Mouse (Mus musculus): ENCODE data around the gene Gria4.
A peak's percentile ranks its signal among the peaks of the same experiment; 100 is the strongest.
"Not testable (repeated sequence)": the region's sequence is repeated elsewhere in the genome, so short reads cannot be mapped to it uniquely, and the experiment has no call there.

Gria4 gene

DNA sequence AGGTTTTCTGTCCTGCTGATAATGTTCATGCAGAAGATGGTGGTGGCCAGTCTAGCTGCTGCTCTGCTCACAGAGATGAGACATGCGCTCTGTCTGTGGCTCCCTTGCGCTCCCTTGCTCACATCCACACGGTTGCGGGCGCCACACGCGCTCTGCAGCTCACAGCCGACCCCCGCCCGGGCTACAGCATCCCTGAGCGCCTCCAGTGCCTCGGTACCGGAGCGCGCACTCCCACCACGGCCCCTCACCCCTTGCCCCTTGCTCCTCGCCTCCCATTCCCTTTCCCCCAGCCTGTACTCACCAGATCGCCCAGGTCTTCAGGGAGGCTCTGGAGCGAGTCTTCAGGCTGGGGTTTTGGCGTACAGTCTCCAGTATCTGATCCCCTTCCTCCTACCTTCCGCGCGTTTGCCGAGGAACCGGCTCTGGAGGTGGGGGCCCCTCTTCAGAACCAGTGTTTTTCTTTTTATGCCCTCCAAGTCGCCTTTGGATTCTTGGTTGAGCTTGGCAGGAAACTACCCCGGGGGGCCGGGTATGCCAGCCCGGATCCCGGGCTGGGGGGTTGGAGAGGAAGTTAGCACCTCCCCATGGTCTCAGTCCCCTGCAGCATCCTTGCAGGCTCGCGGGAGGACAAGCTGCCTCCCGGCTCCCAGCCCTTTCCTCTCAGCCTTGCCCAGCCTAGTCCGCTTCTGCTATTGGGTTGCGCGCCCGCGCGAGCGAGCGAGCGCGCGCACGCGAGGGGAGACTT, at the start of gene Gria4:
Gene Gria4, minus strand, starts transcription at position 691 of the 745 bp plus-strand sequence.
- DNase-seq, result peak; percentile 78

DNA sequence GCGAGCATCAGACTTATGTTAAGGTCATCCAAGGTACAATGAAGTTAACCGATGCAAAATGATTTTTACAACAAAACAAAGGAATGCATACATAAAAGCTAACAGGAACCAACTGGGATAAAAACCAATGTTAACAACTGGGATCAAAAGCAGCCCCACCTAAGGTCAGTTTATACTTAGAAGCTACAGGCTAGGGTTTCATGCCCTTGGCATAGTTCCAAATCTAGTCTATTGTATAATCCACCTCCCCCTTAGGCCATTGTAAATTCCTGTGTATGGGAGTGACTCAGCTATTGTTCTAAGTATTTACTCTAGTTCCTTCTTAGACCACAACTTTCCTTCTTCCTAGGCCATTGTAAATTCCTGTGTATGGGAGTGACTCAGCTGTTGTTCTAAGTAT, 14.9 kb upstream of the Gria4 start:
- DNase-seq, result not testable (repeated sequence)

DNA sequence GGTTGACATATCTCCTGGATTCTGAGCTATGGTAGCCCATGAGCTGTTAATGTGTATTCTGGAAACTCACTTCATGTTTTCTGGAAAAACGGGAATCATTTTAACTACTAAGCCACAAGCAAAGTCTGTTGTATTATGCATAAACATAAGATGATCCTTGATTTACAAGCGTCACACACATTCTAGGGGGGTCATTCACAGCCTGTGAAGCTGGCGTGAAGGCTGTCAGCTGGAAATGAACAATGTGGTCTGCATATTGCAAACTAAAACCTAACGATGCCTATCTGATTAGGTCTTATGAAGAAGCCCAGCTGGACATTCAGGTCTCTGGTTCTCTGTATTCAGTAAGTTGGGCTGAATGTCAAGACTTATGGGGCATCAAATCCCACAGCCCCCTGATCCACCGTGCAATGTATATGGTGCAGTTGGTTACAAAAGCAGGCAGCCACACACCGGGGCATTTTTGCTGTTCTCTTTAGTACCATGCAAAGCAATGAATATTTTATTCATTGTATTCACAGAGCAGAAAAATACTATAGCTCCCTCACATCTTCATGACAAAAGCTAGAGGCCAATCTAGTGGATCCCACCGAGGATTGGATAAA, 7.2 kb upstream of the Gria4 start:
- no peak for DNase-seq

DNA sequence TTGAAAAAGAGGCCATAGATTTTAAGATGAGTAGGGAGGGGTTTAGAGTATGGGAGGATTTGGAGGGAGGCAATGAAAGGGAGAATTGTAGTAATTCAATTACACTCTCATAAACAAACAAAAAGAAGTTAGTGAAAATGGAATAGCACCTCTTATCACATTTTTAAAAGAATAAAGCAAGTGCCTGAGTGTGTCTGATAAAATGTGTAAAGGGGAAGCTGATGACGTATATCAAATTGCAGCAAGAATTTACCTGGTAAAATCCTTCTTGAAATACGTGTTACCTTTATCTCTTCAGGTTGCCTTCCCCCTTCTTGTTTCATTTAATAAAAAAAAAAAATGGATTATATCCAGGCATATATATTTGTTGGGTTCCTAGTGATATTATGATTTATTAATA, 1.4 kb upstream of the Gria4 start:
- DNase-seq, result no peak

DNA sequence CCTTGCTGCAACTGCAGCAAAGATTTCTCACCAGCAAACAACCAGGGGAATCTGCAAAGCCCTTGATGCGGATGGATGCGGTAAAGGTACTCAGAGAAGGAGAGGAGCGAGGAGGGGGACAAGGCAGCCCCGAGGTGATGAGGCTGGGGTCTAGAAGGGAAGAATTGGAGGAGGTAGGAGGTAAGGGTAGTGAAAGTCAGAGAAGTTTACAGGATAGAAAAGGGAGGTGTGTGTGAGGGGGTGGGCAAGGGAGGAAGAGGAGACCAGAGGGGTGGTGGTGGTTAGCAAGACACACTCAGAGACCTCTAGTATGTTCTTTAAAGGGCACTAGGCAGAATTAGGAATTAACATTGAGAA, 233 bp upstream of the Gria4 start:
- no peak for DNase-seq

DNA sequence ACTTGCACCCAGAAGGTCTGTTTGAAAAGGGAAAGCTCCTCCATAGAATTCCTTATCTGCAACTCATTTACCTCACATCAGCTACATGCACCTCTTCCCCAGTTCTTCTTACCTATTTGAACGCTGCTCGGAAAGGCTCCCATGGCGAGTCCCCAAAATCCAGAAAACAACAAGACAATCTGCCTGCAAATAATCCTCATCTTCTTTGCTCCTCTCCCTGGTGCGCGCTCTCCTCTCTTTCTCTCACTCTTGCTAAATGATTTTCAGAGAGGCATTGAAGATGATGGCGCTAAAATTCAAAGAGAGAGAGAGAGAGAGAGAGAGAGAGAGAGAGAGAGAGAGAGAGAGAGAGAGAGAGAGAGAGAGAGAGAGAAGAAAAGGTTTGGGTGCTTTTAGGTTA, 959 bp downstream of the Gria4 start:
- DNase-seq, result peak; percentile 6

DNA sequence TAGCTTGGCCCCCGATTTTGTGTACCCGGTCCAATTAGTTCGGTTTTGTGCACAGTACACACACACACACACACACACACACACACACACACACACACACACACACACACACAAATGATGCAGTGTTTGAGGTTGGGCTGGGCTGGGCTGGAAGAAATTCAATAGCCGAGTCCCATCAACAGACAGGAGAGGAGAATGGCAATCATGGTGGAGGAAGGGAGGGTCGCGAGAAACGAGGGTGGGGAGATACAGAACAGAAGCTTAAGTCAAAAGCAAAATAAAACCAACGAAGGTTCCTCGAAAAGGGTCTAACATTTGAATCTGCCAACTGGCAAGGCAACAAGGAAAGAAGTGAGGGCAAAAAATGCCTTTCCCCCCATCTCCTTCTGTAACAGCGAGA, 1.6 kb downstream of the Gria4 start:
- peak; percentile 11 for DNase-seq

DNA sequence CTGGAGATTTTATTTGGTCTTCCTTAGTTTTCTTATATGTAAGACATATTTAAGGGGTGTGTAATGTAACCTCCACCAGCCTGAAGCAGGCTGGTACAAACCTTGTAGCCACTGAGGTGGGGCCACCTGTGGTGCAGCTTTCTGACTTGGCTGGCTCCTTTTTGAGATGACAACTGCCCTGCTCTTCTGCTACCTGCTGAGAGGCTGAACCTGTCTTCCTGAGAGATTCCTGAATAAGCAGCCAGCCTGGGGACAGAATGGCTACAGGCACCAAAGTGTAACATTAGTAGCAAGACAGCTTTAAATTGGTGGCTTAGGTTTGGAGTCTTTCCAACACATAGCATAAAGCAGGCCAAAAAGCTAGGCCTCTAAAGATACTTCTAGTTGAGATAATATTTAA, 46.6 kb downstream of the Gria4 start:
- not testable (repeated sequence) for DNase-seq

DNA sequence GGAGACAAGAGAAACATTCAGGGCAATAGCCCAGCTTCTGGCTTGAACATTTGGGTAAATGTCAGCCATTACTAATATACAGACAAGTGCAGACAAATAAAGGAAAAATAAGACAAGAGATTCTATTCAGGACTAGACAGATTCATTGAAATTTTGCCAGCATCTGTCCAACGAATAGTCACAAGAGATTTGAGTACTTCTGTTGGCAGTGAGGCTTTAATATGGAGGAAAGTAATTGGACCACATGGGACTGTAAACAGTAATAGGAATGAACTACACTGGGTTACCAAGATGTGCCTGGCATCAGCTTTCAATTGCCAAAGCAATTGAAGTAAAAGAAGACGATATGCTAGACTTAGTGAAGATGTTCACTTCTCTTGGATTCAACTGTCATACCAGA, 81.9 kb downstream of the Gria4 start:
- DNase-seq, result no peak

DNA sequence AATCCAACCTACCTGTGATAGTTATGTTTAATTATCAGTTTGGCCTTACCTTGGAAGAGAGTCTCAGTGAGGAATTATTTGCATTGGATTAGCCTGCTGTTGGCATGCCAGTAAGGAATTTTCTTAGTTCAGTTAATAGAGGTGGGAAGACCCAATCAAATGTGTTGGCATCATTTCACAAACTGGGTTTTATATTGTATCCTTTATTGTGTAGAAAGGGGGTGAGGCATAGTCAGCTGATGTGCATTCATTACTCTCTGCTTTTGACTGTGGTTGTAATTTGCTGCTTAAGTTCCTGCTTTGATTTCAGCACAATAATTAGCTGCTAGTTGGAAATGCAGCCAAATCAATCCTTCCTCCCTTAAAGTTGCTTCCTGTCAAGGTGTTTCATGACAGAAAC, 83.7 kb downstream of the Gria4 start:
- DNase-seq, result no peak

DNA sequence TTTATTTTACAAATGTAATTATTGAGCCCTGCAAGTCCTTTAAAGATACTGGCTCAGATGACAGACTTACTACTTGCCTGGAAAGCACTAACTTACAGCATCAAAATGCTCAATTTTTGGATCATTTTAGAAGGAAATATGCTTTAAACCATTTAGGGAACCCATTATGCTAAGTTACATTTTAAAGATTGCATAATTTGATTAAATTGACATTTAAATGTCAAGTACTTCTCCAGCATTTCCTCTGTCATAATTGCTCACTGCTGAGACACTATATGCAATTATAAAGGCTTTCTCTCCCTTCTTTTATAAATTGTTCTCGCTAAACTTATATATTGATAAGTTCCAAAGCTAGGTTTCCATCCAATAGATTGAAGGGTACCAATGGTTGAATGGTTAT, 108.9 kb downstream of the Gria4 start:
- no peak for DNase-seq

DNA sequence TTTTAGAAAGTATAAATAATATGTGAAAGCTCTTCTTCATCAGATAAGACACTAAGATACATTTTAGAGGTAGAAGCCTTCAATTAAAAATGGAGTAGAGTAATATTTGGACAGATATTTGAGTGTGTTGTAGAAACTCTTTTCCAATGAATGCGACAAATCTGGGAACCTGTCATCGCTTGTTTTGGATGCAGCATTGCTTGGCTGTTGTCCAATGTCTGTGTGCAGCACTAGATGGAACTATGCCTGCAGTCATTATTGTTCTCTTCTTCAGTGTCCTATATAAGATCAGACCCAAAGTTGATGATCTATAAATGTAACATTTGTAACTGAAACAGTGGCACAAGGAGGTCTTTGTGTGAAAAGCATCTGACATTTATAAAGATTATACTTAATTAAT, 115.8 kb downstream of the Gria4 start:
- no peak for DNase-seq

DNA sequence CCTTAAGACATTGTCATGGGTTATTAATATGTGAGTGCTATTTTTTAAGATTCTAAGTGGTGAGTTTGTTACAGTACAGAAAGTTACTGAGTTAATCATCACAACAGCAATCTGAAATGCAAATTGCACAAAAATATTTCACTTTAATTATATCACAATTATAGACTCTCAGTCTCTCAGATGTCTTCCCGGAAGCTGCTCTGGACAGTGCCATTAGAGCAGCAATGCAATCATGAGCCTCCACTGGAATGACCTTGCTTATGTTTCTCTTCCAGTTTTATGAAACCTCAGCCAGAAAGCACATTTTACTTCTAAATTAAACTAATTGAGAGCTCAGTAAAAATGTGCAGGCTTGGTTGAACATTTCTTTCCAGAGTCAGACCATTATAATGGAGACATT, 116.9 kb downstream of the Gria4 start:
- DNase-seq, result no peak

DNA sequence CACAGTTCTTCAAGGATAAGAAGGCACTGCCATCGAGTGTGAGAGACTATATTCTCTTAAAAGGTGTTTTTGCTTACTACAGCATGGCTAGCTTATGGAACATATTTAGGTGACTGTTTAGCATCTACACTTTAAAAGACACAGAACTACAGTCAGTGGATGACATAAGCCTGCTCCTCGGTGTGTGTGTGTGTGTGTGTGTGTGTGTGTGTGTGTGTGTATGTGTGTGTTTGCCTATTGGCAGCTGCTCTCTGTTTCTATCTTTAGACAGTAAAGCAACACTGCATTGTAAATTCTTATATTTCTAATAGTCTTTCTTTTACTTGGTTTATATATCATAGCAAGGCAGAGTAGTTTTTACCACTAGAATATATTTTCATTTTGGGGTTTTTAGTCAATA, 130.3 kb downstream of the Gria4 start:
- no peak for DNase-seq

DNA sequence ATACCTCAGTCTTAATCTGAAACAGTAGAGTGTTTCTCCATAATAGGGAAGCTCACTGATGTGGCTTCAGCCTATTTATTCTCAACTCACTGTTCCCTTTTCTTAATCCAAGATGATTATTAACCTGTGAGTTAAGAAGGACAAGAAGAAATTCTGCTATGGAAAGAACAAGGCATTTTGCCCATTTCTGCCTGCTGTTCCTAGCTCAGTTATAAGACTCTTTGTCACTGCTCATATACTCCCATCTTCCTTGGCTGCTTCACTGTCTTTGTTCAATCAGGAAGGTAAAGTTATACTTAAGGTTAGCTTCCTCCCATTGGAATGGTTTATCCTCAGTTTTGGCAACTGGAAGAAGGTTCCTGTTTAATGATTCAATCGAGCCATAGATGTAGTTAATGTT, 133.6 kb downstream of the Gria4 start:
- DNase-seq, result no peak

DNA sequence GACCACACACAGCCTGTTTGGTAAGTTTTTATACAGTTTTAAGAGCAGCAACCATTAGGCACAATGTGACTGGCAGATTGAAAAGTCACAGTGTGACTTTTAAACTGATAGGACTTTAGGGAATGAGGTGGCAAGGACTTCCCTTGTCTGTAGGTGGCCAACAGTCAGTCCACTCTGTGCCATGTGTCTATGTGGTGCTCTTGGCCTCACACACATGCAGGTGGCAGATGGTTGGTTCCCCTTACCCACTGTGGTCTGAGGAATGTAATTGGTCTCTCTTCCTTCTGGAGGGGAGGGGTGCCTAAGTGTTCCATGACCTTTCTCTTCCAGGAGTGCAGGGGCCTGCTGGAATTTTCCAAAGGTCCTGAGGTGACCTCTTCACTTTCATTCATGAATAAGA, 137.1 kb downstream of the Gria4 start:
- DNase-seq, result no peak

DNA sequence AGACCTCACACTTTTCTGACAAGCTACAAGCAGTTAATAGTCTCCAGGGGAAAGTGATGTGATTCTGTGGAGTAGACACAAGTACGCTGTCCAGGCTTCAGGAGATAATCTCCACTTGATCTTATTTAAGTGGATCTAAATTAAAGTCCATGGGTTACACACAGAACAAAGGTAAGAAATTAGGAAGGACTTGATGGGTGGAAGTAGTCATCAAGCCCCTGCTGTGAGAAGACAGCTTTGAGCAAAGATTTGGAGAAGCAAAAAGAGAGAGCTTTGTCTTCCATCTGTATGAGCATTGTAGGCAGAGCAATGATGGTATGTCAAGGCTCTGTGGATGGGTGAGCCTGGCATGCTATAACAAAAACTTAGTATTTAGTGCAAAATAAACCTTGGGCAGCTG, 141.7 kb downstream of the Gria4 start:
- no peak for DNase-seq

DNA sequence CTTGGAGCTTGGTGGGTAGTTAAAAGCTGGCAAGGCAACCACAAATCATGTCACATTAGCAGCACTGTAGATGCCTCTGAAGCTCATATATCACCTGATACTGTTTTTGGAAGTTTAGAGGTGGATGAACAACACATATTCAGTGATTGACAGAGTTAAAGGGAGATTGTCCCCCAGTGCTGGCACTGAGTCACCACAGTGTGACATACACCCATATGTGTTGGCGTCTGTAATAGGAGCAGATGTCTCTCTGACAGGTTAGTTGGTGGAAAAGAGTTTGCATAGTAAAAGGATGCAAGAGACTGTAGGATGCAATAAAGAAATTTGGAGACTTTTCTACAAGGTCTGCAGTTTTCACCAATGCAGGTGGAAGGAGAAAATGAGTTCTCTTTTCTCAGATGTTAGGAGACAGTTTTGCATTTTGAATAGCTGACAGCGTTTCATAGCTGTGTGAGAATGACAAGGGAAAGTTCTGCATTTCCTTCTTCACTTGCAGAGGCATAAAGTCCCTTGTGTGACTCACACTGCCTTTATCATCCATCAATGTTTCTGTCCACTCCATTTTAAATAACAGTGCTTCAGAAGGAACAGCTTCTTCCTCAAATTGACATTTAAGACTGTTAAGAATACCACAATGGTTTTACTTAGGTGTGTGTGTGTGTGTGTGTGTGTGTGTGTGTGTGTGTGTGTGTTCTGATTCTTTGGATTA, 156.7 kb downstream of the Gria4 start:
- DNase-seq, result no peak

DNA sequence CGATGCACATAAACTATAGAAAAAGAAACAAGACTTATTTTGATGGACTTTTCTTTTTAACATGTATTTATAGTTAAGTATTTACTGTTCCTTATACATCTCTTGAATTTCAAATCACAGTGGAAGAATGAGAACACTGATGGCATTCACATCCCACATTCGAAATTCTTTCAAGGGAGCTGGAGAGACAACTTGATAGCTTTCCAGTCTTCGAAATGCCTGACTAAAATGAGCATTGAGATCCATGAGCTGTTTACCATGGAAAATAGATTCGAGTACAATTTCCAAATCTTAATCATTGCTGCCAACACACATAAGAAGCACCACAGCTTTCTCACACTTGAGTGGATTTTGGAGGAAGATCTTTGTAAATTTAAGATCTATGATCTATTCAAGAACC, 164.1 kb downstream of the Gria4 start:
- DNase-seq, result no peak

DNA sequence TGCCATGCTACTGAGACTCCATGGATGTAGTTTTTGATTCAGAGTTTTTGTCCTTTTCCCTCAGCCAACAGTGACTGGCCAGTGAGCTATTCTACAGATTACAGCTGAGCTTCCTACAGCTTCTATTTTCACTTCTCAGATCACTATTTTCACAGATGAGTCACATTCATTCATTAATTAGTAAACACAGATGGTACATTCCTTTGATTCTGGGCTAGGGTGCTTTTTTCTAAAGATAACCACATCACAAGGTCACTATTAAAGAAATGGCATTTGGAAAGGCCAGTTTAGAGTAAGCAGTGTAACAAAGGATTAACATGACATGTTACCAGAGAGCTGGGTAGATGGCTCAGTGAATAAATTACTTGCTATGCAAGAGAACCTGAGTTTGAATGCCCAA, 180.7 kb downstream of the Gria4 start:
- no peak for DNase-seq

DNA sequence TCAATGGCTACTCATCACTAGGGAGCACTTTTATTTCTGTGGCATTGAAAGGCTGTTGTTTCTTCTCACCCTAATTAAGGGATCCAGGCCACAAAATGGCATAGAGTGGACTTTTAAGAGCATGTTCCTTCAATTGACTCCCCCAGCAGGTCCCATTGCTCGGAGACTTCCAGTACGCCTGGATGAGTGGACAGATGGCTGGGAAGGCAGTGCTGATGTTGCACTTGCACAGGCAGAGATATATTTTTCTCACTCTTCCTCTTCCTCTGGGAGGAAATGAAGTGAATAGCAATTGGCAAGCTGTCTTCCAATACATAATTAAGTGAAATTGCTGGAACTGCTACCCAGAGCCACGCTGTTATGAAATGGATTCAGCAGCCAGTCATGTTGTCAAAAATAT, 190.7 kb downstream of the Gria4 start:
- DNase-seq, result no peak

DNA sequence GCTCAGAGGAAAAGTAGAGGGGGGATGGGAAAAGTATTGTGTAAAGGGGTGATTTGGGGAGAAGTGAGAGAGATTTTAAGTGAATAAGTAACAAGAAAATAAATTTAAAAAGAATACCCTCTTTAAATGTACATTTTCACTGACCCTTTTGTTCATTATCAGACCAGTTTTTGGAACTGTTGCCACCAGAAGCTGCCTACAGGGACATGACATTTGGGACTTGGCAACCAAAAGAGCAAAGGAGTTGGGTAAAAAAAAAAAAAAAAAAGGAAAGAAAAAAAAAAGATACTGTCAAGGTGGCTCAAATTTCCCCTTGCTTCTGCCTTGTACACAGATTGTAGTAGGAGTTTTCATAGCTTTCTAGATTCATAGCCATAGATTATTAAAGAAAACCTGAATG, 191.8 kb downstream of the Gria4 start:
- no peak for DNase-seq

DNA sequence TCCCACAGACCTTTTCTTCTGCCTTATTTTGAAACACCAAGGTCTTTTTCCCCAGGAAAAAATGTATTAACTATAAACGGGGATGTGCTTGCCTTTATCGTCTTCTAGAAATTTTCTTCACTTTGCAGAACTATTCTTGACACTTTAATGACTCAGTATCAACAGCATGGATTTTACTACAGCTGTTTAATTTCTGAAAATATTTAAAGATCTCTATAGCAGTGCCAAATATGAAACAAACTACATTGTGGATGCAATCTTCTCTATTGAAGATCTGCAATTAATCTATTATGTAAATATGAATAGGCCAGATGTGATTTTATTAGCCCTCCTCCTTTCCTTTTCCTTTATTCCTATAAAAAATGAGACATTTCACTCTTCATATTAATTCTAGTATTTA, 194.2 kb downstream of the Gria4 start:
- DNase-seq, result no peak

DNA sequence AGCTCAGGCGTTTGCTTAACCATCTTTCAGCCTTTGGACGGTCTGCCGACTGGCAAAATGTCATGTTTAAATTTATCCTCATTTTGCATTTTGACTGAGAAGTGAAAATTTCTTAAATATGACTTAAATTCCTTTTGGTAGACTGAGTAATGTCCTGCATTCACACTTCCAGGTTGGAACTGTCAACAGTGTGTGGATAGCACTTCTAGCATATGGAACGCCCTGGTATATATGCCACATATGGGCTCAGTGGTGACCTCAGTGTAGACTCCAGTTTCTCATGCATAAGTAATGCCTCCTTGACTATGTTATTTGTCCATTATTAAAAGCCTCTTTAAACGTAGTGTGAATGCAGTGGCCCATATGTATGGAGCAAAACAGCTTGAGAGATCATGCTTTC, 222.4 kb downstream of the Gria4 start:
- DNase-seq, result no peak

Measured in kidney, postnatal 10 days (tissue).